Mouse (Mus musculus): ENCODE measurements around the gene Itgax. TPM values are rescaled to one million over a fixed set of nuclear protein-coding genes. Genes with fewer than 3 reads are reported as not detected.

Gene Itgax
- polyA plus RNA-seq, 1 experiment from 2014 or later: not detected

GRCm38 (mm10) chr7:128112131-128112530 lies 17.2 kb upstream of the Itgax start:
- no peak for ATAC-seq (ENCODE audit: insufficient number of reproducible peaks, insufficient read depth, low FRiP score, low read depth)
- no peak overlapping the region for H3K9ac ChIP-seq (replicated peaks; ENCODE audit: low read depth, low read length)
- no peak overlapping the region for H3K27ac ChIP-seq (ENCODE audit: low read length)
- no peaks in the 10 kb centered on the region for H3K27me3 ChIP-seq (ENCODE audit: control insufficient read depth, insufficient read depth, low read length)
- no peaks in the 10 kb centered on the region for H3K9me3 ChIP-seq (ENCODE audit: control insufficient read depth, low read depth, low read length)
- no peaks in the 10 kb centered on the region for H3K36me3 ChIP-seq (ENCODE audit: control insufficient read depth, insufficient read depth, low read length)
- 93% methylated on average over 11 of the region's 11 CpGs for WGBS
- no peaks in the 10 kb centered on the region for H3K4me1 ChIP-seq (ENCODE audit: control insufficient read depth, insufficient read depth, low read length)
- H3K4me3 ChIP-seq (ENCODE audit: low read depth, low read length): no peak overlapping the region
- no peak overlapping the region for H3K4me2 ChIP-seq (replicated peaks; ENCODE audit: low read depth, low read length)

DNA sequence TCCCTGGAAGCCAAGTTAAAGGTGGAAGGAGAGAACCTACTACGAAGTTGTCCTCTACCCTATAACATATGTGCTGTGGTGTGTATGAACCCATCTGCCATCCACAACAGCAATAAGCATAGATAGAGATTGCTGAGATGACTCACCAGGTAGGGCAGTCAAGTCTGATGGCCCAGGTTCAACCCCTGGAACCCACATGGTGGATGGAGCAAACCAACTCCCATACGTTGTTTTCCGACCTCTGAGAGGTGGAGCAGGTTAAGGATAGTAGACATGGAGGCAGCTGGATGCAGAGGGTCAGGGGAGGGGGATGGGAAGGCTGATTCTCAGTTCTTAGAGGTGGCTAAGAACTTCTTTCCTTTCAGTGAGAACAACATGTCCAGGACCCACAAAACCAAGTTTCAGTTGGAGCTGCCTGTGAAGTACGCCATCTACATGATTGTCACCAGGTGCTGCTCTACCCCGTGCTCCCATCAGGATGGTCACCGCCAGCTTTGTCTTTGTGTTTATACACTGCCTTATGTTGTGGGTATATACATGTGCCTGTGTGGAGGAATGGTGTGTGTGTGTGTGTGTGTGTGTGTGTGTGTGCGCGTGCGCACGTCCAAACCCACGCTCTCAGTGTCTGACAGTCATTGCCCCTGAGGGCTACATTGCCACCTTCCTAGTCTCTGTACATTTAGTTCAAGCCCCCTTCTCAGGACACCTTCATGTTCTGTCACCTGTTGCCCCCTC lies 14.8 kb upstream of the Itgax start:
- Histone ChIP-seq H3K9ac (replicated peaks; ENCODE audit: low read depth, low read length) (no peak overlapping the region), H3K27ac (ENCODE audit: low read length) (no peak overlapping the region), H3K4me1 (ENCODE audit: control insufficient read depth, insufficient read depth, low read length) (no peaks in the 10 kb centered on the region), H3K4me3 (ENCODE audit: low read depth, low read length) (no peak overlapping the region), H3K9me3 (ENCODE audit: control insufficient read depth, low read depth, low read length) (no peaks in the 10 kb centered on the region), H3K36me3 (ENCODE audit: control insufficient read depth, insufficient read depth, low read length) (no peaks in the 10 kb centered on the region), H3K27me3 (ENCODE audit: control insufficient read depth, insufficient read depth, low read length) (no peaks in the 10 kb centered on the region), H3K4me2 (replicated peaks; ENCODE audit: low read depth, low read length) (no peak overlapping the region)
- no peak for ATAC-seq (ENCODE audit: insufficient number of reproducible peaks, insufficient read depth, low FRiP score, low read depth)
- 92% methylated on average over 11 of the region's 11 CpGs for WGBS

GRCm38 (mm10) chr7:128115211-128115958 lies 14.0 kb upstream of the Itgax start:
- WGBS: 72% methylated on average over 5 of the region's 5 CpGs
- Histone ChIP-seq H3K9ac (replicated peaks; ENCODE audit: low read depth, low read length) (no peak overlapping the region), H3K4me2 (replicated peaks; ENCODE audit: low read depth, low read length) (no peak overlapping the region), H3K36me3 (ENCODE audit: control insufficient read depth, insufficient read depth, low read length) (no peaks in the 10 kb centered on the region), H3K9me3 (ENCODE audit: control insufficient read depth, low read depth, low read length) (no peaks in the 10 kb centered on the region), H3K27me3 (ENCODE audit: control insufficient read depth, insufficient read depth, low read length) (no peaks in the 10 kb centered on the region), H3K4me1 (ENCODE audit: control insufficient read depth, insufficient read depth, low read length) (no peaks in the 10 kb centered on the region), H3K4me3 (ENCODE audit: low read depth, low read length) (no peak overlapping the region), H3K27ac (ENCODE audit: low read length) (no peak overlapping the region)
- no peak for ATAC-seq (ENCODE audit: insufficient number of reproducible peaks, insufficient read depth, low FRiP score, low read depth)

GRCm38 (mm10) chr7:128116396-128116795 lies 13.0 kb upstream of the Itgax start:
- Histone ChIP-seq H3K27me3 (ENCODE audit: control insufficient read depth, insufficient read depth, low read length) (no peaks in the 10 kb centered on the region), H3K9me3 (ENCODE audit: control insufficient read depth, low read depth, low read length) (no peaks in the 10 kb centered on the region), H3K9ac (replicated peaks; ENCODE audit: low read depth, low read length) (no peak overlapping the region), H3K4me1 (ENCODE audit: control insufficient read depth, insufficient read depth, low read length) (no peaks in the 10 kb centered on the region), H3K27ac (ENCODE audit: low read length) (no peak overlapping the region), H3K4me2 (replicated peaks; ENCODE audit: low read depth, low read length) (no peak overlapping the region), H3K4me3 (ENCODE audit: low read depth, low read length) (no peak overlapping the region), H3K36me3 (ENCODE audit: control insufficient read depth, insufficient read depth, low read length) (no peaks in the 10 kb centered on the region)
- WGBS: 89% methylated on average over 5 of the region's 5 CpGs
- ATAC-seq (ENCODE audit: insufficient number of reproducible peaks, insufficient read depth, low FRiP score, low read depth): no peak

DNA sequence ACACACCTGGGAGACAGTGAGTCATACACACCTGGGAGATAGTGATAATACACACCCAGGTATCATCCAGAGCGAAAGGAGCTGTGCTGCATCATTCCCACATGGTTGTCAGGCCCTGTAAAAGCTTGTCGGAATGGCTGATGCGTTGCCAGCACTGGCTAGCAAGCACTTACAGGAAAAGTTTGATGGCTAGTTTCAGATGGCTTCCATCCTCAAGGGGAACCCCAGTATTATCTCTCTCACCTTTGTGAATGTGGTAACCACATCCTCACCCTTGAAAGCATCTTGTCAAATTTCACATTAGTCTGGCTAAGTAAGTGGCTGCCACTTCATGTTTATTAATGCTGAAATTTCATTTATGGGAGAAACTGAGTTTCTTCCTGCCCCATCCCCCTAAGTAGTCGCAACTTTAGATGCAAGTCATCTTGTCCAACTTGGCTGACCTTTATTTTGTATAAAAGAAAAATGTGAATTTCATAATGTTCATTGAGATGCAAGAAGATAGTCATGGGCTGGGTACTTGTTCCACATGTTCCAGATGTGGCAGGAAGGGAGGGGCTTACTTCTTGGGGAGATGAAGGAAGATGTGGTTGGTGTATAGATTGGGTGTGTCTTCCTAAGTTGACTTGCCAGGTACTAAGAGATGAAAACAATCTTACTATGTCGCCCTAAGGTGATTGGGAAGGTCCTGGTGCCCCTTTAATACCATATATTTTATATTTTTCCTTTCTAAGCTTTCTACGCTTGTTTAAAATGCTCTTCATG lies 9.4 kb upstream of the Itgax start:
- Histone ChIP-seq H3K36me3 (ENCODE audit: control insufficient read depth, insufficient read depth, low read length) (no peaks in the 10 kb centered on the region), H3K27ac (ENCODE audit: low read length) (no peak overlapping the region), H3K4me2 (replicated peaks; ENCODE audit: low read depth, low read length) (no peak overlapping the region), H3K9me3 (ENCODE audit: control insufficient read depth, low read depth, low read length) (no peaks in the 10 kb centered on the region), H3K4me1 (ENCODE audit: control insufficient read depth, insufficient read depth, low read length) (no peaks in the 10 kb centered on the region), H3K4me3 (ENCODE audit: low read depth, low read length) (no peak overlapping the region), H3K27me3 (ENCODE audit: control insufficient read depth, insufficient read depth, low read length) (no peaks in the 10 kb centered on the region), H3K9ac (replicated peaks; ENCODE audit: low read depth, low read length) (no peak overlapping the region)
- 88% methylated on average over 6 of the region's 6 CpGs for WGBS
- no peak for ATAC-seq (ENCODE audit: insufficient number of reproducible peaks, insufficient read depth, low FRiP score, low read depth)

DNA sequence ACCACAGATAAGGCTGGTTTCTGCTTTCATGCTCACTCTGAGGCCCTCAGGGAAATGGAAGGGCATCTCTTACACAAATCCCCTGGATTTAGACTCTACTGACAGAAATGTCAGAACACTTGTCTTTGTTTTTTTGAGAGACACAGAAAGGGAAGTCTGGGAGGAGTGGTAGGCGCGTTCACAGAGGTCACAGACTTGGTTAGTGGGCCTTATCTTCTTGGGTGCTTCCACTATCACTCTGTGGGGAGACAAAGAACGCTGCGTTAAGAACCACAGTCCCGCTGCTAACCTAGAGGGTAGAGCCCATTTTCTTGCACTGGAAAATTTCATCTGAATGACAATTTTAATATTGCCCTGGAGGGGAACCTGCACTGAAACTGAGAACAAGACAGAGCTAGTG lies 2.8 kb downstream of the Itgax start:
- H3K9me3 ChIP-seq (ENCODE audit: control insufficient read depth, low read depth, low read length): no peaks in the 10 kb centered on the region
- WGBS: 80% methylated on average over 5 of the region's 5 CpGs
- no peaks in the 10 kb centered on the region for H3K27me3 ChIP-seq (ENCODE audit: control insufficient read depth, insufficient read depth, low read length)
- no peaks in the 10 kb centered on the region for H3K36me3 ChIP-seq (ENCODE audit: control insufficient read depth, insufficient read depth, low read length)
- ATAC-seq (ENCODE audit: insufficient number of reproducible peaks, insufficient read depth, low FRiP score, low read depth): no peak
- no peak overlapping the region for H3K27ac ChIP-seq (ENCODE audit: low read length)
- no peaks in the 10 kb centered on the region for H3K4me1 ChIP-seq (ENCODE audit: control insufficient read depth, insufficient read depth, low read length)
- H3K4me3 ChIP-seq (ENCODE audit: low read depth, low read length): no peak overlapping the region
- H3K9ac ChIP-seq (replicated peaks; ENCODE audit: low read depth, low read length): no peak overlapping the region
- H3K4me2 ChIP-seq (replicated peaks; ENCODE audit: low read depth, low read length): no peak overlapping the region

GRCm38 (mm10) chr7:128133596-128133995 lies 4.2 kb downstream of the Itgax start:
- Histone ChIP-seq H3K9me3 (ENCODE audit: control insufficient read depth, low read depth, low read length) (no peaks in the 10 kb centered on the region), H3K4me3 (ENCODE audit: low read depth, low read length) (no peak overlapping the region), H3K9ac (replicated peaks; ENCODE audit: low read depth, low read length) (no peak overlapping the region), H3K27me3 (ENCODE audit: control insufficient read depth, insufficient read depth, low read length) (no peaks in the 10 kb centered on the region), H3K4me2 (replicated peaks; ENCODE audit: low read depth, low read length) (no peak overlapping the region), H3K36me3 (ENCODE audit: control insufficient read depth, insufficient read depth, low read length) (no peaks in the 10 kb centered on the region), H3K4me1 (ENCODE audit: control insufficient read depth, insufficient read depth, low read length) (no peaks in the 10 kb centered on the region), H3K27ac (ENCODE audit: low read length) (no peak overlapping the region)
- no peak for ATAC-seq (ENCODE audit: insufficient number of reproducible peaks, insufficient read depth, low FRiP score, low read depth)
- WGBS: 87% methylated on average over 2 of the region's 2 CpGs

DNA sequence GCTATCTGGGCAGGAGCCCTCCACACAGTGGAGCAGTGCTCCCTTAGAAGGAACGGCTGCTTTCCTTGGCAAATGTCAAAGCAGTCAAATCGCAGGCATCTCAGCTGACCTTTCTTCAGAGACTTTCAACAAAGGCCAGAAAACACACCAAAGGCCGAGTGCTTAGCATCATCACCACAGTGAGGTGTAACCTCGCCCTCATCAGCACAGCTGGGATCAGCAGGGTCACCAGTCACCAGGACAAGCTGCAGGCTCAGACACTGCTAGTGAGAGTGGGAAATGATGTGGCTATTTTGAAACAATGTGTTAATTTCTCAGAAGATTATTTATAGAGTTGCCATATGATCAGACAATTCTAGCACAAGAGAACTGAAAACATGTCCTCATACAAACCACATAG lies 7.6 kb downstream of the Itgax start:
- no peak overlapping the region for H3K4me2 ChIP-seq (replicated peaks; ENCODE audit: low read depth, low read length)
- WGBS: 35% methylated on average over 4 of the region's 4 CpGs
- no peak overlapping the region for H3K4me3 ChIP-seq (ENCODE audit: low read depth, low read length)
- no peaks in the 10 kb centered on the region for H3K4me1 ChIP-seq (ENCODE audit: control insufficient read depth, insufficient read depth, low read length)
- no peak overlapping the region for H3K27ac ChIP-seq (ENCODE audit: low read length)
- ATAC-seq (ENCODE audit: insufficient number of reproducible peaks, insufficient read depth, low FRiP score, low read depth): no peak
- H3K36me3 ChIP-seq (ENCODE audit: control insufficient read depth, insufficient read depth, low read length): no peaks in the 10 kb centered on the region
- no peak overlapping the region for H3K9ac ChIP-seq (replicated peaks; ENCODE audit: low read depth, low read length)
- no peaks in the 10 kb centered on the region for H3K27me3 ChIP-seq (ENCODE audit: control insufficient read depth, insufficient read depth, low read length)
- no peaks in the 10 kb centered on the region for H3K9me3 ChIP-seq (ENCODE audit: control insufficient read depth, low read depth, low read length)
